In genomic region chr15:85686641-85687395, GRCm38 (mm10) we compare ENCODE assay signal across 8 mouse cellular contexts. TPM values are rescaled to one million over a fixed set of nuclear protein-coding genes. Genes with fewer than 3 reads are reported as not detected.
DNase-seq lines count a peak whose midpoint lies in the region; ATAC-seq and TF ChIP-seq lines count a peak whose summit lies in the region.

No protein-coding gene starts in this region.

- H3K27me3 ChIP-seq in hindbrain, embryonic 14.5 days (ENCODE audit: control insufficient read depth, insufficient read depth, low read length): no peaks in the 10 kb centered on the region
- H3K27me3 ChIP-seq in limb, embryonic 12.5 days: no peaks in the 10 kb centered on the region; the same call in 1 of the 2 replicates

- H3K4me2 ChIP-seq in hindbrain, embryonic 14.5 days (replicated peaks): peak overlapping the region; percentile 17; the same call in 1 of the 2 replicates
- peak overlapping the region; percentile 21 for H3K4me2 ChIP-seq in limb, embryonic 12.5 days

- H3K4me3 ChIP-seq in hindbrain, embryonic 14.5 days (replicated peaks; ENCODE audit: low read length): no peak overlapping the region
- H3K4me3 ChIP-seq in limb, embryonic 12.5 days (replicated peaks): no peak overlapping the region
- H3K4me3 ChIP-seq in olfactory bulb, adult 2 months (ENCODE audit: insufficient read depth, low read depth, low read length): peak overlapping the region; percentile 23

- peak overlapping the region; percentile 77 for H3K27ac ChIP-seq in hindbrain, embryonic 14.5 days
- peak overlapping the region; percentile 86 for H3K27ac ChIP-seq in limb, embryonic 12.5 days
- peak overlapping the region; percentile 90 for H3K27ac ChIP-seq in olfactory bulb, adult 2 months (ENCODE audit: insufficient read depth, low read depth, low read length)

- 43% methylated on average over 11 of the region's 11 CpGs for WGBS in hindbrain, embryonic 14.5 days
- WGBS in limb, embryonic 12.5 days: 57% methylated on average over 11 of the region's 11 CpGs
- 11% methylated on average over 11 of the region's 11 CpGs for WGBS in olfactory bulb, adult 2 months

- peaks cover 58% of the 10 kb centered on the region for H3K36me3 ChIP-seq in hindbrain, embryonic 14.5 days (replicated peaks; ENCODE audit: control insufficient read depth, insufficient read depth)
- H3K36me3 ChIP-seq in limb, embryonic 12.5 days: peaks cover 35% of the 10 kb centered on the region

- H3K9ac ChIP-seq in hindbrain, embryonic 14.5 days: no peak overlapping the region
- no peak overlapping the region for H3K9ac ChIP-seq in limb, embryonic 12.5 days (replicated peaks)

- no peak for TF ChIP-seq POLR2A in olfactory bulb, adult 2 months (IDR thresholded peaks at IDR 0.05; ENCODE audit: insufficient read depth, low read depth, low read length)

- peak; percentile 75 for DNase-seq in adrenal gland, adult 8-10 months
- no peak for DNase-seq in adrenal gland, adult 18-20 months (ENCODE audit: low spot score in 2 of 2)
- DNase-seq in brain, adult 2 months (ENCODE audit: low read depth, low spot score): peak; percentile 94
- DNase-seq in gastrocnemius, adult 8-10 months (ENCODE audit: low spot score in 2 of 2): peak; percentile 76 to 82
- peak; percentile 69 for DNase-seq in hindbrain, embryonic 14.5 days (ENCODE audit: low spot score)
- DNase-seq in thymus, adult 18-20 months: no peak

- peaks cover 34% of the 10 kb centered on the region for H3K4me1 ChIP-seq in hindbrain, embryonic 14.5 days (replicated peaks; ENCODE audit: control insufficient read depth, insufficient read depth, low read length)
- peaks cover 28% of the 10 kb centered on the region for H3K4me1 ChIP-seq in limb, embryonic 12.5 days (replicated peaks)
- H3K4me1 ChIP-seq in olfactory bulb, adult 2 months (ENCODE audit: control insufficient read depth, insufficient read depth, low read length): peaks cover 73% of the 10 kb centered on the region

- no peaks in the 10 kb centered on the region for H3K9me3 ChIP-seq in hindbrain, embryonic 14.5 days (ENCODE audit: control insufficient read depth, low read length)
- H3K9me3 ChIP-seq in limb, embryonic 12.5 days: no peaks in the 10 kb centered on the region

- ATAC-seq in hindbrain, embryonic 14.5 days (ENCODE audit: low FRiP score): peak; percentile 86
- peak; percentile 80 for ATAC-seq in limb, embryonic 12.5 days (ENCODE audit: insufficient number of reproducible peaks, insufficient read depth, low FRiP score, low TSS enrichment, low read depth)

- no peak for TF ChIP-seq CTCF in olfactory bulb, adult 2 months (IDR thresholded peaks at IDR 0.05; ENCODE audit: insufficient read depth, low read depth, low read length)

RNA-seq across cellular contexts. Expression of gene Ppara, which starts 48.0 kb away (rescaled TPM):
- 10 to 100 TPM in 3 of 4 experiments, 1 to 10 TPM in 1; 6.9 to 25.9 (median 18.7) TPM for total RNA-seq in adrenal gland, adult 8-10 months (2022)
- total RNA-seq in adrenal gland, adult 18-20 months (2021): 100 to 1,000 TPM in 1 of 2 experiments, 10 to 100 TPM in 1; 30.9 to 107 TPM
- total RNA-seq in gastrocnemius, adult 8-10 months (2022): 10 to 100 TPM; 10.5 to 19.6 (median 14.7) TPM
- polyA plus RNA-seq in hindbrain, embryonic 14.5 days (2014; fragmentation: Nextera tagmentation; extraction: Ambion mirVana): 1.2 and 1.6 TPM in 2 replicates
- polyA plus RNA-seq in limb, embryonic 12.5 days (2016; fragmentation: Nextera tagmentation; extraction: Ambion mirVana): 1.9 and 2.4 TPM in 2 replicates
- not detected in 2 replicates for polyA plus RNA-seq in olfactory bulb, adult 2 months (2012; ENCODE audit: insufficient read depth, insufficient read length, low replicate concordance, missing spikeins)

Comparison
In these comparisons a context has a peak if more than half of its experiments do, and no peak if none do; other contexts are left out.
1. DNase-seq: peak in adrenal gland, adult 8-10 months (single experiment), brain, adult 2 months (single experiment), gastrocnemius, adult 8-10 months (2 of 2) and hindbrain, embryonic 14.5 days (single experiment); none in adrenal gland, adult 18-20 months (0 of 2) and thymus, adult 18-20 months (0 of 2).
2. Peak in every context shown above with its lines, with median percentiles within 50 percentile points of each other: H3K27ac ChIP-seq.